Mouse (Mus musculus) heart, adult 11 months (tissue): ENCODE measurements around the gene Traip.

Source experiments
- DNase-seq: peaks from one replicate; pipeline ENCODE4 v3.0.0; 2022

The Traip gene

GRCm38 (mm10) chr9:107935374-107935773 lies 14.6 kb upstream of the Traip start, which contains the start of gene Camkv:
Gene Camkv, plus strand, starts transcription at chr9:107935674.
- no peak for DNase-seq

GRCm38 (mm10) chr9:107935790-107936214 lies 14.1 kb upstream of the Traip start:
- no peak for DNase-seq

GRCm38 (mm10) chr9:107936215-107936822 lies 13.6 kb upstream of the Traip start:
- DNase-seq = no peak

GRCm38 (mm10) chr9:107936831-107937230 lies 13.1 kb upstream of the Traip start:
- no peak for DNase-seq

GRCm38 (mm10) chr9:107947241-107948194 lies 2.4 kb upstream of the Traip start:
- DNase-seq = no peak

GRCm38 (mm10) chr9:107949184-107949921 lies 583 bp upstream of the Traip start:
- no peak for DNase-seq

GRCm38 (mm10) chr9:107950460-107951355 lies 772 bp downstream of the Traip start:
- peak; percentile 99 for DNase-seq

- DNase-seq = no peak
These were observed 5.8 kb downstream of the Traip start for GRCm38 (mm10) chr9:107955613-107956289.

- DNase-seq = no peak
These were observed 7.2 kb downstream of the Traip start for GRCm38 (mm10) chr9:107957141-107957540.

GRCm38 (mm10) chr9:107959896-107960295 lies 10.0 kb downstream of the Traip start:
- DNase-seq = no peak

GRCm38 (mm10) chr9:107960928-107961327 lies 11.0 kb downstream of the Traip start:
- DNase-seq = no peak

- no peak for DNase-seq
These were observed 11.4 kb downstream of the Traip start for GRCm38 (mm10) chr9:107961351-107961762.

- DNase-seq = peak; percentile 93
These were observed 11.9 kb downstream of the Traip start for GRCm38 (mm10) chr9:107961881-107962280.

GRCm38 (mm10) chr9:107962916-107963315 lies 13.0 kb downstream of the Traip start:
- DNase-seq = peak; percentile 91

- peak; percentile 98 for DNase-seq
These were observed 13.8 kb downstream of the Traip start for GRCm38 (mm10) chr9:107963700-107964099.

- peak; percentile 90 for DNase-seq
These were observed 14.7 kb downstream of the Traip start for GRCm38 (mm10) chr9:107964681-107965080.

GRCm38 (mm10) chr9:107966676-107967075 lies 16.7 kb downstream of the Traip start:
- peak; percentile 96 for DNase-seq

GRCm38 (mm10) chr9:107967437-107967836 lies 17.5 kb downstream of the Traip start:
- DNase-seq = peak; percentile 93

- peak; percentile 90 for DNase-seq
These were observed 18.6 kb downstream of the Traip start for GRCm38 (mm10) chr9:107968531-107968930.

GRCm38 (mm10) chr9:107970311-107970710 lies 20.4 kb downstream of the Traip start:
- DNase-seq = peak; percentile 93
